Mouse (Mus musculus): ENCODE results near the gene Endov. TPM values are rescaled to one million over a fixed set of nuclear protein-coding genes. Genes with fewer than 3 reads are reported as not detected.

Endov gene
- total RNA-seq, 2 experiments from 2014 or later, result 13.8 to 18.6 TPM

Other genes with a start within 250 kb of the Endov start
- gene Gaa, start 223.5 kb upstream of the Endov start, total RNA-seq (2021), result 10 to 100 TPM; 56.7 to 58.4 TPM
- 100 to 1,000 TPM; 105 to 112 TPM for gene Eif4a3, start 191.3 kb upstream of the Endov start, total RNA-seq (2021)
- under 1 TPM; 0.07 to 0.12 TPM for gene Card14, start 183.6 kb upstream of the Endov start, total RNA-seq (2021)
- gene Sgsh, start 135.8 kb upstream of the Endov start, total RNA-seq (2021), result 1 to 10 TPM; 7.9 TPM
- gene Slc26a11, start 135.8 kb upstream of the Endov start, total RNA-seq (2021), result 1 to 10 TPM; 3.7 to 5.0 TPM
- gene Rnf213, start 98.2 kb upstream of the Endov start, total RNA-seq (2021), result 10 to 100 TPM; 14.0 to 19.6 TPM
- under 1 TPM; 0.55 to 0.64 TPM for gene Nptx1, start 56.4 kb downstream of the Endov start, total RNA-seq (2021)
- 10 to 100 TPM; 39.2 to 40.7 TPM for gene Rptor, start 111.6 kb downstream of the Endov start, total RNA-seq (2021)

All from heart, postnatal 10 days (tissue).